Mouse (Mus musculus): Measurements from ENCODE around the gene Mrpl9.

Mrpl9 gene

GRCm38 (mm10) chr3:94442951-94443596 lies at the start of gene Mrpl9:
Gene Mrpl9, plus strand, starts transcription at chr3:94443318.
- peak; percentile 92 to 97 for DNase-seq (ENCODE audit: low spot score in 2 of 2)

GRCm38 (mm10) chr3:94396336-94396735 lies 46.8 kb upstream of the Mrpl9 start:
- DNase-seq (ENCODE audit: low spot score in 2 of 2), result no peak

DNA sequence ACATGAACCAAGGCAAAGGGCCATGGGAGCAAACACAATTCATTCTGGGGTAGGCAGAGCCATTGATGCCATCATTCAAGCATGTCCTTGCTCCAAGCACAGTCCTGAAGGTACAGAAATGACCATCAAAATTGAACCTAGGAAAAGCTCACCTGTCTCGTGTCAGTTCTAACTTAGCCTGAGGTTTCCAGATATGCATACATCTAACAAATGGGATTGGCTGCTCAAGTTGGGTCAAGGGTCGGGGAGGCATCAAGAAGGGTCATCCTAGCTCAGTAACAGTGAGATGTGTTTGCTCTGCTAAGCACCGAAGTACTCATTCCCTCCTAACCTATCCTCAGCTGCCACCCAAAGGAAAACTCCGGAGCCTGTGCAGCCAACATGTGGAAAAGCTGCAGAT lies 46.3 kb upstream of the Mrpl9 start:
- no peak for DNase-seq (ENCODE audit: low spot score in 2 of 2)

GRCm38 (mm10) chr3:94398217-94398616 lies 44.9 kb upstream of the Mrpl9 start, which contains the start of gene Lingo4:
Gene Lingo4, plus strand, starts transcription at chr3:94398517.
- peak in 1 of 2 experiments; percentile 4 for DNase-seq (ENCODE audit: low spot score in 2 of 2)

DNA sequence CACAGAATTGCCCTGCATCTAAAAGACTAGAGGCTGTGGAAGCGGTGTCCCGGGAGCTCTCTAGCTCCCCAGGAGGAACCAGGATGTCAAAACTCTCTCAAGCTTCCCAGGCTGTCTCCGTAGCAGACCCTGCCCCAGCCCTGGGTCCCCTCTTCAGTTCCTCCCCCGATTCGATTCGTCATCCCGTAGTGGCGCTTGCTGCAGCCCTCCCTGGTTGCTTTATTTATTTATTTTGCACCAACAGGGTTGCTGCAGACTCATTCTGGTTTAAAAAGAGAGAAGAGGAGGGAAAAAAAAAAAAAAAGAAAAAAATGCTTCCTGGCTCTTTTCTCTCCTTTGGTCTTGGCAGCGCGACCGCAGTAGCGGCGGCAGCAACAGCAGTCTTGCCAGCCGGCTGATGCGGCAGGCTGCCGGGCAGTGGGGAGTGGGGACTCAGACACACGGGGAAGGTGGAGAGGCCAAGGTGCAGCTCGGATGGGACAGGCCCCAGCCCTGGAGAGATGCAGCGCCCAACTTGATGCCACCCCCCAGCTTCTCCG lies 44.1 kb upstream of the Mrpl9 start:
- peak; percentile 54 to 58 for DNase-seq (ENCODE audit: low spot score in 2 of 2)

- DNase-seq (ENCODE audit: low spot score in 2 of 2), result peak; percentile 4 to 10
Measured at GRCm38 (mm10) chr3:94399663-94400310, 43.3 kb upstream of the Mrpl9 start.

- DNase-seq (ENCODE audit: low spot score in 2 of 2), result no peak
Measured at GRCm38 (mm10) chr3:94402451-94402850, 40.7 kb upstream of the Mrpl9 start.

DNA sequence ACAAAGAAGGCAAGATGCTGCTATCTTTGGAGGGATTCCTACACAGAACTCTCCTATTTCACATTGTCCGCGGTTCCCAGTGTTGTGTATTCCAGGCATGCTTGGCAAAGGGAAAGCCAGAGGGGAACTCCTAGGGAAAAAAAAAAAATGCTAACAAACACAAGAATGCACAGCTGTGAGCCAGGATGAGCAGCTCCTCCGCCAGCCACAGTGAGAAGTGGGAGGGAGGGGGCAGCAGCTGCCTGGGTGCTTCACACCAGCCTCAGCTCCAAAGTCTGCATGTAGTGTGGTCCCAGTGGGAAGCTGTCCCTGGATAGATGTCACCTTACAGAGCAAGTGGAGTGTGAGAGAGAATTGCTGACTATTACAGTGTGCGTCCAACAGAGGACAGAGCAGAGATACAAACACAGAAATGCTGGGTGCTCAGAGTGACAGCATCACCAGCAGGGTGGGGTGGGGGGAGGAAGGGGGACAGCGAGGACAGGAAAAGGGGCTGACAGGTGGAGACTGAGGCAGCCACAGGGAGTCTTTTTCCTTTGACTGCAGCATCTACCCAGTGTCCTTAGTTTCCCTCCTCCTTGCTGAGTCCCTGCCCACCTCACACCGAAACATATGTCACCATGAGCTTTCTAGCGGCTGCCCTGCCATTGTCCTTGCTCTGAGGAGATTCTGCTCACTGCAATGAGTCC lies 38.6 kb upstream of the Mrpl9 start:
- peak; percentile 36 to 42 for DNase-seq (ENCODE audit: low spot score in 2 of 2)

- no peak for DNase-seq (ENCODE audit: low spot score in 2 of 2)
Measured at GRCm38 (mm10) chr3:94405561-94405960, 37.6 kb upstream of the Mrpl9 start.

DNA sequence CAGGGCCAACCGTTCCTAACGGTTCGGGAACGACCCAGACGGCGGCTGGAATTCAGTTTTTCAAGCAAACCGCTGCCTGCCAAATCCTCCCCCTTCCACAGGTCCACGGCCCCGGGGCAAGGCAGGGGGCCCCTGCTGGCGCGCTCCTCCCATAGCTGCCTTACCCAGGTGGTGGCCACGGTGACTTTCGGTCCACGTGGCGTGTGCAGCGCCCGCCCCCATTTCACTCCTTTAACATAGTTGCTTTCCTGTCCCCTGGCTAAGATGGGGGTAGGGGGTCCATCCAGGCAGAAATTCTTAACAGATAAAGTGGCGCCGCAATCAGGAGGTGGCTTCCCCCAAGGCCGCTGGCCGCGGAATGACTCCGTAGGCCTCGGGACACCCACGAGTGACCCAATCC lies 30.6 kb upstream of the Mrpl9 start:
- no peak for DNase-seq (ENCODE audit: low spot score in 2 of 2)

DNA sequence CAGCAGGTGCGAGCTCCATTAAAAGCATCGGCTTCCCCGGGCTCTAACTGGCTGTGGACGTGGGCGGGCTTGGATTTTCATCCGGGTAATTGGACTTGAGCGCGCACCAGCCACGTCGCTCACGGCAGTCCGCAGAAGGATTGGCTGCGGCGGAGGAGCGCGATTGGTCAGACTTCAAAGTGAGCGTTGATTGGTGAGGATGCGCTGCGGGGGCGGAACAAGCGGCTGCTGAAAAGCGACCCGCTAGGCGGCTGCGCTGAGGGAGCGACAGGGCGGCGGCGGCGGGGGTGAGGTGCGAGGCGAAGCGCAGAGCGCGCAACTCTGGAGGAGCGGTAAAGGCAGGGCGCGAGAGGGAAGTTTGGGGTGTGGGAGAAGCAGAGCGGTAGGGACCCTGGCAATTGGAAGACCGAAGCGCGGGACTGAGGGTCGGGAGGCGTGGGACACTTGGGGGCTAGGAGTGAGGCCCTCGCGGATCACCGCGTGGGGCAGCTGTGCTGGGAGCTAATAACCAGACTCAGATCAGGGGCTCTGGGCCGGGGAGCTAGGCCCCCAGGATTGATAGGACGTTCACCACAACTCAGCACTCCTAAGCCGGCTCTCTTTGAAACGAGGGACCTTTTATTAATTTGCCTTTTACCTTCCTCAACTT lies 30.0 kb upstream of the Mrpl9 start, which contains the start of gene Tdrkh:
Gene Tdrkh, plus strand, starts transcription at position 243 of the 649 bp plus-strand sequence.
- DNase-seq (ENCODE audit: low spot score in 2 of 2), result peak; percentile 95 to 98

DNA sequence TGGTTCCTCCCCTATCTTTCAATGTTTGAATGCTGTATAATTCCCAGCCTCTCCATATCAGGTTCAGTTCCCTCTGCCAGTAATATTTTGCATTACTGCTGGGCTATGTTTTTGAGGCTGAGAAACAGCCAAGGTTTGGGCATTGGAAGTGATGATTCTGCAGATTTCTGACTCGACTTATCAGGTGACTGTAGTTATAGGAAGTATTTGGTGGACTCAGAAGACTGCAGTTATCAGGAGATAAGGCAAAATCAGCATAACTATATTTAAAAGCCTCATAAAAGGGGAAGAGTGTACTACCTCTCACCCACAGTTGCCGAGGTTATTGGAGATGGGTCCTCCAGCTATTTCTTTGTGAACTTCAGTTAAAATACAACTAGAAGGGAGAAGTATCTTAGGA lies 12.1 kb upstream of the Mrpl9 start:
- DNase-seq (ENCODE audit: low spot score in 2 of 2), result no peak

GRCm38 (mm10) chr3:94434305-94434704 lies 8.8 kb upstream of the Mrpl9 start:
- DNase-seq (ENCODE audit: low spot score in 2 of 2), result no peak

GRCm38 (mm10) chr3:94436420-94436819 lies 6.7 kb upstream of the Mrpl9 start:
- DNase-seq (ENCODE audit: low spot score in 2 of 2), result no peak

- DNase-seq (ENCODE audit: low spot score in 2 of 2), result peak in 1 of 2 experiments; percentile 18
Measured at GRCm38 (mm10) chr3:94441182-94441581, 1.9 kb upstream of the Mrpl9 start.

GRCm38 (mm10) chr3:94443597-94443964 lies 463 bp downstream of the Mrpl9 start, which contains the start of gene Oaz3:
Gene Oaz3, minus strand, starts transcription at chr3:94443915.
- no peak for DNase-seq (ENCODE audit: low spot score in 2 of 2)

DNA sequence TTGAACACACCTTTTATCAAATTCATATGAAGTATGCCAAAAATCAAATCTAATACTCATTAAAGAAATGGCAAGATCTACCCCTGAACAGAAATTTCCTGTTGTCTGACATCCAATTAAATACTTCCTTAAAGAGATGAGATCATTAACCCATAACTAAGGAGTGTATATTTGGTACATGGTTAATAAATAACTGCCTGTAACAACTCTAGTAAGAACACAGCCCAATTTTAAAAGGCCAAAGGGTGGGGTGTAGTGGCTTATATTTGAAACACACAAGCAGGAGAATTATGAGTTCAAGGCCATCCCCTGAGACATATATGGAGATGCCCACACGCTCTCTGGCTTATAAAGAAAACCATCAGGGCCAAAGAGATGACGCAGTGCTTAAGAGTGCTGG lies 6.3 kb downstream of the Mrpl9 start:
- DNase-seq (ENCODE audit: low spot score in 2 of 2), result no peak

GRCm38 (mm10) chr3:94456529-94457000 lies 13.4 kb downstream of the Mrpl9 start:
- peak; percentile 53 to 74 for DNase-seq (ENCODE audit: low spot score in 2 of 2)

DNA sequence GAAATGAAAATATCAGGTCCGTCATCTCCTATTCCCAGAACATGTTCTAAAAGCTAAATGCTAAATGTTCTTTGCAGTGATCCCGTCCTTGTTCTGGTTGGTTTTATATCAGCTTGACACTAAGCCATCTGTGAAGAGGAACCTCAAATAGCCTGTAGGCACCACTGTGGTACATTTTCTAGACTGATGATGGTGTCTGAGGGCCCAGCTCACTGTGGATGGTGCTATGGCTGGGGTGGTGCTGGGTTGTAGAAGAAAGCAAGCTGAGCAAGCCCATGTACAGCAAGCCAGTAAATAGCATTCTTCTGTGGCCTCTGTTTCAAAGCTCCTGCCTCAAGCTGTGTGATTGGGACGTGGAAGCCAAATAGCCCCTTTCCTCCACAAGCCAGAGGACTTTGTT lies 13.9 kb downstream of the Mrpl9 start:
- DNase-seq (ENCODE audit: low spot score in 2 of 2), result no peak

GRCm38 (mm10) chr3:94459834-94460233 lies 16.7 kb downstream of the Mrpl9 start:
- DNase-seq (ENCODE audit: low spot score in 2 of 2), result no peak

DNA sequence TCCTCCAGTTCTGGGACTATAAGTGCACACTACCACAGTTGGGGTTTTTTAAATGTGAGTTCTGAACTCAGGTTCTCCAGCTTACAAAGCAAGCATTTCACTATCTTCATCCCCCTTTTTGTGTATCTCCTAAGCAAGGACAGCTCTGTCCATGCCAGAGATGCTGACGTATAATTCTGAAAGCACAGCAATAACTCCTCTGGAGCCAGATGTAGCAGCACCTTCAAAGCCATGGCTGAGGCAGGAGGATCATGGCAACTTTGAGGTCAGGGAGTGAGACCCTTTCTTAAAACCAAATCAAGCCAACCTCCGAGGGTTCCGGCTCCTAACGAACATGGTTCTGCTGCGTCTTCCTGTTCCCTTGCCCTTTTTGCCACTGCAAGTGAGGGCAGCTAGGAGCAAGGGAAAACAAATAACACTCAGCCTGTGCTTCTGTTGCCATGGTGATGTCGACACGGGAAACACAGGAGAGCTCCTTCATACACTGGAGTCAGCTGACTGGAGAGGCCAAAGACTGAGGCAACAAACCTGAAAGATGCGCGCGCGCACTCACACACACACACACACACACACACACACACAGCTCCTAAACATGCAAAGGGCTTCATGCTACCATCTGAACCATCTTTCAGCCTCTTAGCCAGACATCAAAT lies 20.9 kb downstream of the Mrpl9 start:
- no peak for DNase-seq (ENCODE audit: low spot score in 2 of 2)
